Mouse (Mus musculus) liver, embryonic 13.5 days (tissue): ENCODE measurements around the gene Bricd5. TPM values are rescaled to one million over a fixed set of nuclear protein-coding genes. Genes with fewer than 3 reads are reported as not detected.
A peak's percentile ranks its signal among the peaks of the same experiment; 100 is the strongest.

Experiments used
- ATAC-seq: fragments of 200-750 bp; cut with Nextera tagmentation; 2 replicates; pipeline ENCODE4 v1.8.0; 2017; ENCODE audit warnings: low read depth, mild to moderate bottlenecking, moderate number of reproducible peaks, moderate library complexity
- DNase-seq: peaks from one replicate; pipeline ENCODE4 v3.0.0; 2022
- H3K27ac ChIP-seq: fragments of 300-500 bp; sonication (generic); 2 replicates; pipeline ENCODE4 v1.5.1; 2015; ENCODE audit warnings: moderate library complexity, mild to moderate bottlenecking, inconsistent platforms
- H3K27me3 ChIP-seq: fragments of 300-500 bp; sonication (generic); 2 replicates; pipeline ENCODE4 v1.6.1; 2015; ENCODE audit warnings: mild to moderate bottlenecking, inconsistent platforms
- H3K36me3 ChIP-seq: fragments of 300-500 bp; sonication (generic); 2 replicates; pipeline ENCODE4 v1.6.1; 2015; ENCODE audit warnings: mild to moderate bottlenecking, inconsistent platforms
- H3K4me1 ChIP-seq: fragments of 300-500 bp; sonication (generic); replicated peaks from 2 replicates; pipeline ENCODE4 v1.6.1; 2015; ENCODE audit warnings: inconsistent platforms
- H3K4me2 ChIP-seq: fragments of 300-500 bp; sonication (generic); 2 replicates; pipeline ENCODE4 v1.6.1; 2015; ENCODE audit warnings: inconsistent platforms, mild to moderate bottlenecking, moderate library complexity
- H3K4me3 ChIP-seq: fragments of 300-500 bp; sonication (generic); replicated peaks from 2 replicates; pipeline ENCODE4 v1.5.1; 2015; ENCODE audit warnings: mild to moderate bottlenecking, inconsistent platforms
- H3K9ac ChIP-seq: fragments of 300-500 bp; sonication (generic); 2 replicates; pipeline ENCODE4 v1.6.1; 2015; ENCODE audit warnings: mild to moderate bottlenecking, inconsistent platforms
- H3K9me3 ChIP-seq: fragments of 300-500 bp; sonication (generic); replicated peaks from 2 replicates; pipeline ENCODE4 v1.6.1; 2016; ENCODE audit warnings: inconsistent platforms
- WGBS: fragments of 180-500 bp; shearing (Covaris S2); methylation state at CpG from one replicate; pipeline ENCODE4 v1.1.7; 2015; ENCODE audit not compliant: insufficient replicate concordance; 5-methylcytosine and 5-hydroxymethylcytosine counted together
- polyA plus RNA-seq: library from polyadenylated mRNA; unstranded; fragments of >200 nt; fragmentation: Nextera tagmentation; extraction: Ambion mirVana; gene quantifications from 2 replicates; pipeline ENCODE4 v1.2.1, GENCODE M21; 2015

Bricd5 gene
- polyA plus RNA-seq, 1 experiment from 2014 or later = 0.13 TPM

DNA sequence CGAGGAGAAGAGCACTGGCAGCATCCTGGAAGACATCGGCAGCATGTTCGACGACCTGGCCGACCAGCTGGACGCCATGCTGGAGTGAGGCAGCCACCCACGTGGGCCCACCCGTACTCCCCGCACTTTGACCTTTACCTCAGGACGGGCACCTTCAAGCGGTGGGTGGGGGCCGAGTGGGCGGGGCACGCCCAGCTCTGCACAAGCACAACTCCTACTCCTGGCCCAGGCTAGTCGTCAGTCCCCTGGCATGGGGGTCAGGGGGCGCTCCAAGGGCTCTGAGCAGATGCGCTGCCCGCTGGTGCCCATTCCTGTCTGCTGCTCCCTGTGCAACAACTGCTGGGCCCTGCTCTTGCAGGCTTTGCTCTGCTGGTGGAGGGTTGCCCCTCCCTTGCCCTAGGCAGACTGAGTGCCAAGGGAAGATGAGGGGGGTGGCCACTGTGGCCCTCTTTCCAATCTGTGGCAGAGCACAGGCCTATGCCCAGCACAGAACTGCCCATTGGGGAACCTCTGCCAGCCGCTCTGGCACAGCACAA is 33.5 kb downstream of the Bricd5 start:
- 55% methylated on average over 19 of the region's 19 CpGs for WGBS
- no peaks in the 10 kb centered on the region; the same call in 1 of the 2 replicates for H3K27me3 ChIP-seq
- peak overlapping the region; percentile 50 for H3K4me2 ChIP-seq
- H3K4me1 ChIP-seq = peaks cover 17% of the 10 kb centered on the region
- H3K27ac ChIP-seq = no peak overlapping the region
- H3K9me3 ChIP-seq = no peaks in the 10 kb centered on the region
- H3K9ac ChIP-seq = no peak overlapping the region
- peak; percentile 27 for ATAC-seq
- H3K36me3 ChIP-seq = peaks cover 48% of the 10 kb centered on the region
- H3K4me3 ChIP-seq = peak overlapping the region; percentile 33; the same call in 1 of the 2 replicates
- DNase-seq = no peak

DNA sequence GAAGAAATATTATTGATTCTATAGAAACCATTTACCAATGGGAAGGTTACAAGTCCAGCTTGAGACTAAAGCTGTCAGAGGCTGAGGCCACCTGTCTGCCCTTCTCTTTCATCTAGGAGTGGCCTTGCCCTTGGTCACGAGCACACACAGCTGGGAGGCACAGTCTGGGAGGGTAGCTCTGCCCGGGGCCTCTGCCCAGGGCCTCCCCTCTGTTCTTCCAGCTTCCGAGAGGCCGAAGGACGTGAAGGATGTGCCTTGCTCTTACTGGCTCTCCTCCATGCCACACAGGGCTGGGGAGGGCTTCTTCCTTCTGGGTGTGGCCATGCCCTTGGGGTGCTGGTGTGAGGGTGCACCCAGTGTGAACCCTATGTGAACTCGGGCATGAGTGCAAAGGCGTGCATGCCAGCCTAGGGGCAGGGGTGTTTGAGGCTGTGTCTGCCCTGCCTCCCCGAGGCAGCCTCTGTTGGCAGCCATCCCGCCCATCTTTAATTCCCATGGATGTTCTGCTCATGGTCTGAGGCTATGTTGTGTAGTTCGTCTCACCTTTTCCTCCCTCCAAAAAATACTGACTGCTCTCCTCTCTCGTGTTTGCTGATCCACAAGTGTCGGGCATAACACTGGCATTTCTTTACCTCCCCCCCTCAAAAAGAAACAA is 34.2 kb downstream of the Bricd5 start:
- ATAC-seq (peak; percentile 22; the same call in 1 of the 2 replicates), DNase-seq (no peak)
- peaks cover 54% of the 10 kb centered on the region for H3K36me3 ChIP-seq
- no peak overlapping the region for H3K27ac ChIP-seq
- WGBS = 79% methylated on average over 12 of the region's 12 CpGs
- no peak overlapping the region for H3K4me2 ChIP-seq
- H3K27me3 ChIP-seq = no peaks in the 10 kb centered on the region; the same call in 1 of the 2 replicates
- no peaks in the 10 kb centered on the region for H3K9me3 ChIP-seq
- peaks cover 17% of the 10 kb centered on the region for H3K4me1 ChIP-seq
- no peak overlapping the region for H3K9ac ChIP-seq
- H3K4me3 ChIP-seq = no peak overlapping the region

DNA sequence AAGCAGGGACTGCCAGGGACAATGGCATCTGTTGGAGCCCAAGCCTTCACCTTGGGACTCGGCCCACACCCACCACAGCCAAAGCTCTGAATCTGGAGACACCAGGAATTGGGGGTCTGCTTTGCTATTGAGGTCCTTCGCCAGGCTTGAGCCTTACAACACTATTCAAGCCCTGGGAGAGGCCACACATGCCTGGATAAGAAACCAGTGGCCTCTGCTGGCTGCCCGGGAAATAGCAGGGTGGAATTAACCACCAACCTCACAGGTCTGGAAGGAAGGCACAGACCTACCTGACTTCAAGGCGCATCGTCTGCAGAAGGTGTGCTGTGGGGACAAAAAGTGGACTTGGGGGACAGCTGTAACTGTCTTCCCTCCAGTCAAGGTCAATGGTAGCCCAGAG is 39.9 kb downstream of the Bricd5 start:
- no peaks in the 10 kb centered on the region for H3K27me3 ChIP-seq
- H3K27ac ChIP-seq = no peak overlapping the region
- H3K4me1 ChIP-seq = peaks cover 8% of the 10 kb centered on the region
- ATAC-seq (peak; percentile 43; the same call in 1 of the 2 replicates), DNase-seq (no peak)
- 60% methylated on average over 5 of the region's 5 CpGs for WGBS
- peaks cover 98% of the 10 kb centered on the region for H3K36me3 ChIP-seq
- no peak overlapping the region for H3K4me2 ChIP-seq
- no peak overlapping the region for H3K9ac ChIP-seq
- H3K4me3 ChIP-seq = no peak overlapping the region
- no peaks in the 10 kb centered on the region for H3K9me3 ChIP-seq

DNA sequence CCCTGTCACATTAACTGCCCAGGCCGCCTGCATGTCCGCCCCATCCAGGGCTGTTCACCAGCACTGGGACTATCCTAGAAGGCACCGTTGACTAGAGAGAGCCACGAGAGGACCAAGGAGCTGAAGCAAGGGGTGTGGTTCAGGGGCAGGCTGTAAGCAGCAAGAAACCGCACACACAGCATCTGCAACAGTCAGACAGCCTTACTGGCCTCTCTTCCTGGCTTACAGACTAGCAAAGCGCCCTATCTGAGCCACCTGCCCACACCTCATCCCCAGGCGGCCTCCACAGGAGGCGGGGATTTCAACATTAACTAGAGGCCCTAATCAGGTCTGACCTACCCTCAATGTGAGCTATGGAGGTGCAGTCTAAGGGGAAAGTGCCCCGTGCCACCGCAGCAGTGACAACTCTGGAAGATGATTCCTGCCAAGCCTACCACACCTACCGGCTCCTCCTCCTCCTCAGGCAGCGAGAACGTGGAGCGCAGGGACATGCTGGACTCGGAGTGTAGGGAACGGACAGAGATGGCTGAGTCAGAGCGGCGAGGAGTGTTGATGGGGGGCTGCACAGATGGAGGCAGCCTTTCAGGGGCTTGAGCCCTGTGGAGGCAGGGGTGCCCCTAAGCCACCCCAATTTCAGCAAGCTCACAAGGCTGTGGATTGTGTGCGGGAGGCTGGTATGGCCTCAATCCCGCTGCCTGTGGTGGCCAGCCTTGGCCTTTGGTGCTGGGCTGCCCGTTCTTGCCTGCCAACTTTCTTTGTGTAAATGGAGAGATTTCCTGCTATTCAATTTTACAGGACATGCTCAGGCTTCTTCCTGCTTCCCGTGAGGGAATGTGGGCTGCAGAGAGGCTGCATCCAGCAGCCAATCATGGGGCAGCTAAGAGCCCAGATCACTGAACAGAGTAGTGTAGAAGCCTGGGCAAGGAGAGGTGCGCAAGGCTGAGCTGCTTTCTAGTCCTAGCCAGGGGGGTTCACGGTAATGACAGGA is 40.9 kb downstream of the Bricd5 start:
- Histone ChIP-seq H3K27ac (no peak overlapping the region), H3K36me3 (peaks cover 98% of the 10 kb centered on the region), H3K9ac (no peak overlapping the region), H3K4me1 (peaks cover 8% of the 10 kb centered on the region), H3K4me2 (no peak overlapping the region), H3K9me3 (no peaks in the 10 kb centered on the region), H3K27me3 (no peaks in the 10 kb centered on the region), H3K4me3 (no peak overlapping the region)
- 79% methylated on average over 24 of the region's 24 CpGs for WGBS
- ATAC-seq = peak; percentile 44; the same call in 1 of the 2 replicates
- no peak for DNase-seq

DNA sequence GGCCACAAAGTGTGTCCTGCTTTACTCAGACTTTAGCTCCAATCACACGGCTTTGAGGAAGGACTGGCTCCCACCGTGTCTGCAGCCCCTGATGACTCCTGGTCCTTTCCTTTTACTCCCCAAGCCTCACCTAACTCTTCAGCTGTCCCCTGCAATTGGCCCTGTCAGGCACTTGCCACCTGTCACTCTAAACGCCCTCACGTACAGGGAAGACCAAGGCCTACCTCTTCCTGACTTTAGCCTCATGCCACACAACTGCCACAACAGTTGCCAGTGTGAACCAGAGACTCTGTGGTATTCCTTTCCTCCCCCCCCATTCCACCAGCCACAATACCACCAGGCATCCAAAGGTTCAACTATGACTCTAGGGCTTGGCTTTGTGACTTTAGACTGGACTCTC is 46.8 kb downstream of the Bricd5 start:
- WGBS = 74% methylated on average over 4 of the region's 4 CpGs
- Histone ChIP-seq H3K9ac (no peak overlapping the region), H3K27ac (no peak overlapping the region), H3K9me3 (no peaks in the 10 kb centered on the region), H3K4me2 (no peak overlapping the region), H3K27me3 (no peaks in the 10 kb centered on the region), H3K36me3 (peaks cover 70% of the 10 kb centered on the region), H3K4me1 (peaks cover 23% of the 10 kb centered on the region), H3K4me3 (no peak overlapping the region)
- DNase-seq (no peak), ATAC-seq (no peak)

DNA sequence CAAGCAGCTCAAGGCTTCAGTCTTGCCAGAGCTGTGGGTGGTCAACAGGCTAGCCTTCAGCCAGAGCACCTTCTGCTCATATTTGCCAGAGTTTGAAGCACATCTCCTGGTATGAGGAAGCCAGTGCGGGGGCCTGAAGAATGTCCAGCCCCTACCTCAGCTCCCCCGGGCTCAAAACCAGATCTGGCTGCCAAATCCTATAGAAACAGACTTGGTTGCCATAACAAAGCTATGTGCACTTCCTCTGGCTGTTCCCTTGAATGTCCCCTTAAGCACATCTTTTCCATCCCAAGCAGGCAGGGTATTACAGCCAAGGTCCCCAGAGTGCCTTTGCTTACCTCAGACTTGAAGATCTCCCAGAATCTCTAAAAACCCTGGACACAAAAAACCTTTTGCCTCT is 51.0 kb downstream of the Bricd5 start:
- peak overlapping the region; percentile 18; the same call in 1 of the 2 replicates for H3K27ac ChIP-seq
- peaks cover 38% of the 10 kb centered on the region for H3K36me3 ChIP-seq
- ATAC-seq (no peak), DNase-seq (no peak)
- no peaks in the 10 kb centered on the region for H3K9me3 ChIP-seq
- no peak overlapping the region for H3K4me2 ChIP-seq
- no peak overlapping the region for H3K4me3 ChIP-seq
- WGBS = 82% methylated on average over 2 of the region's 2 CpGs
- H3K27me3 ChIP-seq = no peaks in the 10 kb centered on the region
- peaks cover 52% of the 10 kb centered on the region for H3K4me1 ChIP-seq
- peak overlapping the region; percentile 54; the same call in 1 of the 2 replicates for H3K9ac ChIP-seq

Other genes starting within 250 kb of the Bricd5 start
- gene Ccnf, start 222.4 kb upstream of the Bricd5 start, polyA plus RNA-seq = 69.1 and 89.8 TPM in 2 replicates
- not detected in 2 replicates for gene Abca17, start 122.8 kb upstream of the Bricd5 start, polyA plus RNA-seq
- 11.4 and 14.8 TPM in 2 replicates for gene Abca3, start 121.9 kb upstream of the Bricd5 start, polyA plus RNA-seq
- gene Rnps1, start 59.3 kb upstream of the Bricd5 start, polyA plus RNA-seq = 151 and 173 TPM in 2 replicates
- 94.4 and 95.3 TPM in 2 replicates for gene Eci1, start 47.2 kb upstream of the Bricd5 start, polyA plus RNA-seq
- gene Dnase1l2, start 30.8 kb upstream of the Bricd5 start, polyA plus RNA-seq = 0.33 and 0.68 TPM in 2 replicates
- 11.7 and 13.0 TPM in 2 replicates for gene E4f1, start 3.6 kb upstream of the Bricd5 start, polyA plus RNA-seq
- gene Pgp, start 3.5 kb upstream of the Bricd5 start, polyA plus RNA-seq = 84.0 and 86.7 TPM in 2 replicates
- 11.7 and 13.8 TPM in 2 replicates for gene Mlst8, start 5.2 kb downstream of the Bricd5 start, polyA plus RNA-seq
- gene Caskin1, start 14.7 kb downstream of the Bricd5 start, polyA plus RNA-seq = 0.15 and 0.20 TPM in 2 replicates
- gene Traf7, start 54.1 kb downstream of the Bricd5 start, polyA plus RNA-seq = 40.7 and 43.9 TPM in 2 replicates
- 0.88 and 0.99 TPM in 2 replicates for gene Rab26, start 60.3 kb downstream of the Bricd5 start, polyA plus RNA-seq
- gene Pkd1, start 76.0 kb downstream of the Bricd5 start, polyA plus RNA-seq = 2.2 and 3.3 TPM in 2 replicates
- gene Tsc2, start 158.7 kb downstream of the Bricd5 start, polyA plus RNA-seq = 18.6 and 22.4 TPM in 2 replicates
- 8.4 and 9.2 TPM in 2 replicates for gene Nthl1, start 158.8 kb downstream of the Bricd5 start, polyA plus RNA-seq
- 9.8 and 10.2 TPM in 2 replicates for gene Slc9a3r2, start 176.4 kb downstream of the Bricd5 start, polyA plus RNA-seq
- 0.24 and 0.28 TPM in 2 replicates for gene Npw, start 184.6 kb downstream of the Bricd5 start, polyA plus RNA-seq
- gene Zfp598, start 195.8 kb downstream of the Bricd5 start, polyA plus RNA-seq = 9.5 and 13.1 TPM in 2 replicates
- 0.10 and 0.31 TPM in 2 replicates for gene Syngr3, start 216.1 kb downstream of the Bricd5 start, polyA plus RNA-seq
- gene Gfer, start 222.3 kb downstream of the Bricd5 start, polyA plus RNA-seq = 41.3 and 47.7 TPM in 2 replicates
- gene Noxo1, start 222.3 kb downstream of the Bricd5 start, polyA plus RNA-seq = 0.14 and 0.34 TPM in 2 replicates
- 53.0 and 53.2 TPM in 2 replicates for gene Tbl3, start 233.8 kb downstream of the Bricd5 start, polyA plus RNA-seq
- gene Rnf151, start 244.2 kb downstream of the Bricd5 start, polyA plus RNA-seq = 0.10 TPM in 1 of 2 replicates, not detected in the other
- 1,350 and 1,469 TPM in 2 replicates for gene Rps2, start 244.2 kb downstream of the Bricd5 start, polyA plus RNA-seq